Mouse (Mus musculus): ENCODE data around the gene Rxfp4. TPM values are rescaled to one million over a fixed set of nuclear protein-coding genes. Genes with fewer than 3 reads are reported as not detected.
A peak's percentile ranks its signal among the peaks of the same experiment; 100 is the strongest.

Gene Rxfp4
- total RNA-seq, 2 experiments from 2014 or later = not detected

DNA sequence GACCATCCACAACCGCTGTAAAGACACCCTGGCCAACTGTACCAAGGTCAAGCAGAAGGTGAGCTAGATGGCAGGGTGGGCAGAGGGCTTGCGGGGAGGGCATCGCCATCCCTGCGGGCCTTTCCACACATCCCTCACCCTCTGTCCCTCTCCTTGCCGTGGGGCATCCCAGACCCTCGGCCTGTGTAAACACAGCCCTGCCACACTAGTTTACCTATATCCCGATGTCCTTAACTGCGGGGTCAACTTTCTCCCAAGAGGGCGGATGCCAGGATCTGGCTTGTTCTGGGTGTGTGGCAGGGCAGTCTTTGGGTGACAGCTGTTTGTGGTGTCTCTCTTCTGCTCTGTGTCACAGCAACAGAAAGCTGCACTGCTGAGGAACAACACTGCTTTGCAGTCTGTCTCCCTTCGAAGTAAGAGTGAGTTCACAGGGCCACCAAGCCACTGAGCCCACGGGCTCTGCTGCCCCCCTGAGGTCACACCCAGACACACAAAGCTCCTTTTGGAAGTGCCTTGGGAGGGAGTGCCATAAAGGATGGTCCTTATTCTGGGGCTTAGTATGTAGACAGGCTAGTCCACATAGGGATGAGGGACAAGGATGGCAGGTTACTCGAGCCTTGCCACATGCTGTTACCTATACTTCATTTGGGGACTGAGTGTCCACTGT is 20.9 kb downstream of the Rxfp4 start:
- peak; percentile 50 for ATAC-seq (replicated peaks; ENCODE audit: low FRiP score, low TSS enrichment, poor library complexity, severe bottlenecking)

DNA sequence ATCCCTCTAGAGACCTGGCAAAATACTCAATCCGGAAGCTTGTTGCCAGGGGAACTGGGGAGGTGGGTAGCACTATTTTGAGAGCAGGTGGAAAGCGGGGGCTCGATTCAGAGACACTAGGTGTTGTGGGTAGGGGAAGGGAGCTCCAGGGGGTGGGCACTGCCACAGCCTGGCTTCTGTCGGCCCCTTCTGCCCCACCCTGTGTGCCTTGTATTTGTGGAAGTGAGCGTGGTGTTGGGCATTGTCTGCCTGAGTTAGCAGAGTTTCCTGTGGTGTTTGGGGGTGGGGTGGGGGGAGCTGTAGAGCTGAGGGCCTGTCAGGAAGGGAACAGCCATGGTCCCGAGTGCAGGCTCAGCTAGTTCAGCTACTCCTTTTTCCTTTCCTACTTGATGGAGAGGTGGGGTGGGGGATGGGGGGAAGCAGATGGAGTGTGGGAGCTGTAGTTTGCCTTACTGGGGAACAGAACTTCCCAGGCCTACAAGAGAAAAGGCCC is 22.0 kb downstream of the Rxfp4 start:
- no peak for ATAC-seq (replicated peaks; ENCODE audit: low FRiP score, low TSS enrichment, poor library complexity, severe bottlenecking)

DNA sequence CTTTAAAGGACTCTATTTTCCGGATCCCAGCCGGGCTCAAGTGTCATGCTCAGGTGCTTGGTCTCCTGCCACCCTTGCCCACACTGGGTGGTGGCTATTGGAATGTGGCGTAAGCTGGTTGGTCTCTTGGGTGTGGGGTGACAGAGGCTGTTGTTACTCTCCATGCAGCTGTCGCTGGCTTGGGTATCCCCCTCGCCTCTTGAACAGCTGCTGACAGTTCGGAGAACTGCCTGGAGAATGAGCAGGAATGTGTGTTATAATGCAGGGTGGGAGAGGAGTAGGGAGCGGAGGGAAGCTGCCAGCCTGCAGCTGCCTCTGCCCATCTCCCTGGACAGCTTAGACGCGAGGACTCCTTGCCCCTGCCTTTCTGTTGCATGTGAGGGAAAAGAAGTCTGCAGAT is 22.9 kb downstream of the Rxfp4 start:
- no peak for ATAC-seq (replicated peaks; ENCODE audit: low FRiP score, low TSS enrichment, poor library complexity, severe bottlenecking)

DNA sequence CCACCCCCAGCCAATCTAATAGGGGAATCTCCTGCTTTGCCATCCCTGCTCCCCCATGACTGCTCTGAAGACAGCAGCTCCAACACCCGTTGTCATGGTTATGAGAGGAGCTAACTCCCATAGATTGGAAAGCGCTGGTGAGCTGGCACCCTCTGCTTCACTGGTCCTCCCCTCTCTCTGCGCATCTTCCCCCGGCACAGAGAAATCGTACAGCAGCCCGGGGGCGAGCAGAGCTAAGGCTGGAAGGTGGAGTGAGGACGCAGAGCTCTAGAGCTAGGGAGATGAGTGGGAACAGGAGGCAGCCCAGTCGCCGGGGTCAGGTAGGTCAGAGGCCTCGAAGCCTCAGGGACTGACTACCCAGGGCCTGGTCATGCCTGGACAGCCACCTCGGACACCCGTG is 23.7 kb downstream of the Rxfp4 start:
- no peak for ATAC-seq (replicated peaks; ENCODE audit: low FRiP score, low TSS enrichment, poor library complexity, severe bottlenecking)

DNA sequence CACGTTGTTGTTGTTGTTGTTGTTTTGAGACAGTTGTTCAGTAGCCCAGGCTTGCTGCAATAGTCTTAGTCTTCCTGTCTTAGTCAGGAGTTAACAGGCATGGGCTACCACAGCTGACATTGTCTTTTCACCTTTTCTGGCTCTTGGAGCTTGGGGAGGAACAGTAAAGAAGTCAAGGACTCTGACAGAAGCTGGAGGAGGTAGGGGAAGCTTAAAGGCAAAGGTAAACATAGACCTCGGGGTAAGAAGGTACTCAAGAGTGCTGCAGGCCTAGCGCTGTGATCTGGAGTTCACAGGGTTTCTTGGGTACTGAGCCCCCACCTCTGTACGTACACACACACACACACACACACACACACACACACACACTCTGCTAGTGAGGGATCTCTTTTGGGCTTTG is 24.2 kb downstream of the Rxfp4 start:
- ATAC-seq (replicated peaks; ENCODE audit: low FRiP score, low TSS enrichment, poor library complexity, severe bottlenecking) = no peak

DNA sequence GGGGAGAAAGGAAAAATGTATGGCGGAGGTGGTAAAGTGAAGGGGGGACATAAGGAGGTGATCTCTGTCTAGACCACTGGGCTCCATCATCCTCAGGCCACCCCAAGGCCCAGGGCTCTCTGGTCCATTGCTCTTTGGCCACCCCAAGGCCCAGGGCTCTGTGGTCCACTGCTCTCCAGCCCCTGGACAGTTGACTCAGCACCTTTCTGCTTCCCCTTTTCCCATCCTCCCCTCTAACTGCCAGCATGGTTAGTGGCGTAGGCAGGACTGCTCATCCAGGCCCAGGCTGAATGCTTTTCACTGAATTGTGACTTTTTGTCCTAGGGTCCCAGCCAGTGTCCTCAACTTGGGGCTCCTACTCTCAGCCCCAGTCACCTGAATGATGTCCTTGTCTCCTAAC is 25.4 kb downstream of the Rxfp4 start:
- no peak for ATAC-seq (replicated peaks; ENCODE audit: low FRiP score, low TSS enrichment, poor library complexity, severe bottlenecking)

DNA sequence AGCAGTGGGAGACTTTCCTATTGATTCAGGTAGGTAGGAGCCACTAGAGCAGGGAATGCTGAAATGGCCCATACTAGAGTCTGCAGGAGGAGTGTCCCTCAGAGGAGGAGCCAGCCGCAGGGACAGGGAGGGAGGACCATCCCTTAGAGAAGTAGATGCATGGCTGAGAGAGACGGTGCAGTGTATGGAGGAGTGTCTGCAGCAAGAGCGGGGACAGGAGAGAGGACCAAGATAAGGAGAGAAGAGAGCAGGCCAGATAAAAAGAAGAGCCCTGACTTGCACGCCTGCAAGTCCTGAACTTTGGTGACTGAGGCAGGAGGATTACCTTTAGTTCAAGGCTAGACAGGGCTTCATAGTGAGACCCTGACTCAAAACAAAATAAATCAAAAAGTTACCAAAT is 25.8 kb downstream of the Rxfp4 start:
- ATAC-seq (replicated peaks; ENCODE audit: low FRiP score, low TSS enrichment, poor library complexity, severe bottlenecking) = peak; percentile 61

DNA sequence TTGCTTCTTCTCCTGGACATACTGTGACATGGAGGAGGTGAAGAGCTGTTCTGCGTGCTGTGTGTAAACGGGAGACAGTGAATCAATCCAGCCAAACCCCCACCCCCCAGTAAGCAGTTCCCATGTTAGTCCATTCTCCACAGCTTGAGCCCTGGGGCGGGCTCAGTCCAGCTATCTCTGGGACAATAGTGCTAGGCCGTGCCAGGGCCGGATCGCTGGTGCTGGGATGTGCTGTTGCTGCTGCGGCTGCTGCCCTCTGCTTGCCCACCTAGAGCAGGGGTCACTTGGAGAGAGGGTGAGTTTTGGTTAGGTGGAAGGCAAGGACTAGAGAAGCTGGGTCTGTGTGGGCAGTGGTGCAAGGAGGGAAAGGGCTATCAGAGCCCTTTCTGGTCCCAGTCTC is 26.6 kb downstream of the Rxfp4 start:
- no peak for ATAC-seq (replicated peaks; ENCODE audit: low FRiP score, low TSS enrichment, poor library complexity, severe bottlenecking)

DNA sequence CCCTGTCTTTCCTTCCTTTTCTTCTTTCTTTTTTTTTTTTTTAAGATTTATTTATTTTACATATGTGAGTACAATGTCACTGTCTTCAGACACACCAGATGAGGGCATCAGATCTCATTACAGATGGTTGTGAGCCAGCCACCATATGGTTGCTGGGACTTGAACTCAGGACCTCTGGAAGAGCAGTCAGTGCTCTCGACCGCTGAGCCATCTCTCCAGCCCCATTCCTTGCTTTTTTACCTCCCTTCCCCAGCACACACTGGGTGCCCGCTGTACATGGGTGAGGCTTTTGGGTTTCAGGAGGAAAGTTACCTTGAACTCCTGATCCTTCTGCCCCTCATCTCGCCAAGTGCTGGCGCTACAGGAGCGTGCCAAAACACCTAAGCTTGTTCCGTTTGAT is 27.4 kb downstream of the Rxfp4 start:
- no peak for ATAC-seq (replicated peaks; ENCODE audit: low FRiP score, low TSS enrichment, poor library complexity, severe bottlenecking)

DNA sequence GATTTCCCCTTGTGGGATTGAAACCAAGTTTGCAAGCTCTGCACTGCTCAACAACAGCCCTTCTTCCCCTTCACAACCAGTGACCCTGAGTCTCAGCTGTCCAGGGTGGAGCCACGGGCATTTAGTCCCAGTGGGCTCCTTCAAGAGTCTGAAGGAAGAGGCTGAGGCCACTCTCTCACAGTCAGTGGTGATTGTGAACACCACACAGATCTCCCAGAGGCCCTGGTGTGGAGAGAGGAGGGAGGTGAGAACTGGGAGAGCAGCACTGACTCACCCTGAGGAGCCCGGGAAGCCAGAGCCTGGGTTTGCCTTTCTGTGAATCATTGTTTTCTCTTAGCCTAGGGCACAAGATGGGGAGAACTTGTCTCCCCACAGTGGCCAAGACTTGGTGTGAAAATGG is 28.0 kb downstream of the Rxfp4 start:
- no peak for ATAC-seq (replicated peaks; ENCODE audit: low FRiP score, low TSS enrichment, poor library complexity, severe bottlenecking)

DNA sequence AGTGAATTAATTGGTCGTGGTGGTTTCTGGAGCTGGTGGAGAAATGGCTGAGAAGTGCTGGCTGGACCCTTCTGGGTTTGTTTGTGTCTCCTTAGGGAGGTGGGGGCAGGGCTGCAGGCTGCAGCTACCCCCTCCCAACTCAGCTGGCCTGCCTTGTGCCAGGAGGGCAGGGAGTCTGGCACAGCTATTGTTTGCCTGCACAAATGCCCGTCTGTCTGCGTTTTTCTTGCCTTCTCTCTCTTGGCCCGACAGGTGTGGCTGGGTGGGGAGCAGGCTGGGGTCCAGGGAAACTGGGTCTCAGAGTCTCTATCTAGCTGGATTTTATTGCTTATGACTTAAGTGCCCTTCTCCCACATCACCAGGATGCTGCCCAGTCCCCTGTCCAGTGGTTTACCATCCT is 28.6 kb downstream of the Rxfp4 start:
- no peak for ATAC-seq (replicated peaks; ENCODE audit: low FRiP score, low TSS enrichment, poor library complexity, severe bottlenecking)

DNA sequence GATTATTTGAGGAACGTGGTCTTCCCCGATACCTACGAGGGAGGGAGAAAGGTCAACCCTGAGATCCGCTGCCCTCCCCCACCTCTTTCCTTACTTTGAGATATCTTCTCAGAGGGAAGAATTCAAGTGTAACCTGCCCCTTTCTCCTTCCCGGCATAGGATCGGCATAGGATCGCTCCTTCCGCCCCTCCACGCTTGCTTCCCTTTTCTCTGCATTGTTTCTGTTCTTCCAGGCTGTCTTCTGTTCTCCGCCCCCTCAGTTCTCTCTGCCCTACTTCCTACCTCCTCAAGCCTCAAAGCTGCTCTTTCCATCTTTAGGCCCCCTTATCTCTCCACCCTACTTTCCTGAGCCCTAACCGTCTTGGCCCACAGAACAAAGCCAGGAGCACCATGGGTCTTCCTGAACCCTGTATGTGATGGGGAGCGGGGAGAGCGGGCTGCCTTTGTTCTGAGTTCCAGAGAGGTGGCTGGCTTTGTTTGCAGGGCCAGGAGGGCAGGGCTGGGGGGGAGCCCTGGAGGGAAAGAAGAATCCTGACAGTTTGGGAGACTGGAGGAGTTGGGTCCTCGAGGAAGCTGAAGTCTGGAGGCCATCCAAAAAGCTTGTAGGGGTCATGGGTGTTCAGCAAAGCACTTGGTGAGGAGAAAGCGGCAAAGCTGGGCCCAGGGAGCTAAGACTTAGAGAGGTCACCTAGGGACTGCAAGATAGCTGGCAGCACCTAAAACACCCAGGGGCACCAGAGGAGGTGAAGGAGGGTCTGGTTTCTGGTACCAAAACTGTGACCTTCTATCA is 29.4 kb downstream of the Rxfp4 start:
- ATAC-seq (replicated peaks; ENCODE audit: low FRiP score, low TSS enrichment, poor library complexity, severe bottlenecking) = 0 out of 2 replicates have a peak, but pooled peaks have one; percentile 10

DNA sequence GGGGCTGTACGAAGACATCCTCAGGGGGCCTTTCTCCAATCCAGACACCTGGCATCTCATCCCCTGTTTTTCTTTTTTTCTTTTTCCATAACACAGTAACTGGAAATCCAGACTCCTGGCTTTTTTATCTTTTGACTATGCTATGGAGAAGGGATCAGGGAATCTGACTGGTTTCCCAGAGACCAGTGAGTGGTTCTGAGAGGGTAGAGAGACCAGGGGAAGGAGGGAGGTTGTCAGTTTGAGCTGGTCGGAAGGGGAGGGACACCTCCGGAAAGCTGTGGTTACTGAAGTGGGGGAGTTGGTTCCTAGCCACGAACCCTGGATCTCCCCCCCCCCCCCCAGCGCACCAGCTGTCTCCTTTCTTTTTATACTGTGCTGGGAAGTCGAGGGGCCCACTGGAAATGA is 30.0 kb downstream of the Rxfp4 start:
- no peak for ATAC-seq (replicated peaks; ENCODE audit: low FRiP score, low TSS enrichment, poor library complexity, severe bottlenecking)

DNA sequence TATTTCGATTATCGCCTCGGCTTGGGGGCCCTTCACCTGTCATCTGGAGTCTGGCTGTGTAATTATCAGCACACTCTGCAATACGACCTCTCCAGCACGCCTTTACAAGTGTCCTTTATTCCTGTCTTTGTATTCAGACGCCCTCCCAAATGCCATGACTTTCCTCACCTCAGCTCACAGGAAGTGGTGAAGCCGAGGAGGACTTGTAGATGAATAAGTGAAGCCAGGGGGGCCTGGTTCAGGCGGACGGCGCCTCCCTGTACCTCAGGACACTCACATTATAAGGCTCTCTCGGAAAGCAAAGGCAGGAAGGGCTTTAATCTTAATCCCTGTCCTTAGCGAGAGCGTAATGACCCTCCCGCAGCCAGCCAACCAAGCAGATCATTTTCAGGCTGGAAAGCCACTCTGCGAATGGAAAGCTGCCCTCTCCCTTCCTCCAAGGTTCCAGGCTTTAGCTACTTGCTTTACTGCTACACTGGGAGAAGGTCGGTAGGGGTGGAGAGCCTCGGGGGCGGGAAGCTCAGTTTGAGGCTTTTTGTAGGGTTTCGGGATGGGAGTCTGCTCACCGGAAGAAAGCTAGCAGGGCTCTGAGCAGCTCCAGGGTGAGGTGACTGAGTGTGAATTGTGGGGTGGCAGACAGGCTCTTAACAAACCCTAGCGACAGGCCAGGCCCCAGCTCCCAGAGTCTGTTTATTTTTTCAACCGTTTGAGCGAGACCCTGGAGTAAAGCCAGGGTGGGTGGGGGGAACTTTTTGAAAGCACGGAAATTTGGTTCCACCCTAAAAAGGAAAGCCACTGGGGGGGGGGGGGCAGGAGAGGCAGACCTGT is 30.6 kb downstream of the Rxfp4 start:
- no peak for ATAC-seq (replicated peaks; ENCODE audit: low FRiP score, low TSS enrichment, poor library complexity, severe bottlenecking)

DNA sequence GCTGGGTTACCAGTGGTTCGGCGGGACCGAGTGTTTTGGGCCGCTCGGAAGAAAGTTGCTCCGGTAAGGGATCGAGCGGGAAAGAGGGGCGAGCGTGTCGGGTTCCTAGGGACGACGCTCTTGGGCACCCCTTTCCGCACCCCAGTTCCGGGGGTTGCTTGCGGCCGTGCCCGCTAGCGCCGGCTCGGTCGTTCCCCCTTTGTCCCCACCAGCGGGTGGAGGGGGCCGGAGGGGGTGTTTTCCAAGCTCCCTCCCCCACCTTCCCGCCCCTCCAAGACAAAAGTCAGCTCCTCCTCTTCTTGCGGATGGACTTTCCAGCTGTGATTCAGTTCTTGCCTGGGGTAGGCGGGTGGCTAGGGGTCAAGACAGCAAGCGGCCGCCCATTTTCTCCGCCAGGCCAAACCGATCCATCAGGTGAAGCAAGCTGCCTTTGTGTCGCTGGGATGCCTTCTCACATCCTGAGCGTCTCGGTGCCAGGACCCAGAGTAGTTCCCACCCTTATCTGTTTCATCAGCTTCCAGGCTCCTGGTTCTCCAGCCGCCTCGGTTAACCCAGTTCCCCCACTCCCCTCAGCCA is 31.3 kb downstream of the Rxfp4 start:
- ATAC-seq (replicated peaks; ENCODE audit: low FRiP score, low TSS enrichment, poor library complexity, severe bottlenecking) = no peak

DNA sequence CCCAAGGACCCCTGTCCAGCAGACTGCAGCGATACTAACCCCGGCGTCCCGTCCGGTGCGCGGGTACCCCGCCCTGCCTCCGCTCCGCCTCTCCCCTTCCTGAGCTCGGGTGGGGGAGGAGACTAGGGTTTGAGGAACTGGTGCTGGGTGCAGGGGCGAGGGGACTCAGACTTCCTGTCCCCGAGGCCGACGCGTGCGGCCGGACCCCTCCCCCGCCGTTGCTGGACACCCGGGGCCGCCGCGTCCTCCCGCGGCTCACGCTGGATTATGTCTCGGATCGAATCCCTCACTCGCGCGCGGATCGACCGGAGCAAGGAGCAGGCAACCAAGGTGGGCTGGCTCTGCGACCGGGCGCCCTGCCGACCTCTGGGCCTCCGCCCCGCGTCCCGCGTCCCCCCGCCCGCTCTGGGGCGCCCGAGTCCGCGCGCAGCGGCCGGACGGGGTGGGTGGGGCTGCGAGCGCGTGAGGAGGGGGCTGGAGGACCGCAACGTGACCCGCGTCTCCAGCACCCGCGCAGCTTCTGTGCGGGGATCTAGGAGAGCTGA is 31.9 kb downstream of the Rxfp4 start:
- ATAC-seq (replicated peaks; ENCODE audit: low FRiP score, low TSS enrichment, poor library complexity, severe bottlenecking) = peak; percentile 50

DNA sequence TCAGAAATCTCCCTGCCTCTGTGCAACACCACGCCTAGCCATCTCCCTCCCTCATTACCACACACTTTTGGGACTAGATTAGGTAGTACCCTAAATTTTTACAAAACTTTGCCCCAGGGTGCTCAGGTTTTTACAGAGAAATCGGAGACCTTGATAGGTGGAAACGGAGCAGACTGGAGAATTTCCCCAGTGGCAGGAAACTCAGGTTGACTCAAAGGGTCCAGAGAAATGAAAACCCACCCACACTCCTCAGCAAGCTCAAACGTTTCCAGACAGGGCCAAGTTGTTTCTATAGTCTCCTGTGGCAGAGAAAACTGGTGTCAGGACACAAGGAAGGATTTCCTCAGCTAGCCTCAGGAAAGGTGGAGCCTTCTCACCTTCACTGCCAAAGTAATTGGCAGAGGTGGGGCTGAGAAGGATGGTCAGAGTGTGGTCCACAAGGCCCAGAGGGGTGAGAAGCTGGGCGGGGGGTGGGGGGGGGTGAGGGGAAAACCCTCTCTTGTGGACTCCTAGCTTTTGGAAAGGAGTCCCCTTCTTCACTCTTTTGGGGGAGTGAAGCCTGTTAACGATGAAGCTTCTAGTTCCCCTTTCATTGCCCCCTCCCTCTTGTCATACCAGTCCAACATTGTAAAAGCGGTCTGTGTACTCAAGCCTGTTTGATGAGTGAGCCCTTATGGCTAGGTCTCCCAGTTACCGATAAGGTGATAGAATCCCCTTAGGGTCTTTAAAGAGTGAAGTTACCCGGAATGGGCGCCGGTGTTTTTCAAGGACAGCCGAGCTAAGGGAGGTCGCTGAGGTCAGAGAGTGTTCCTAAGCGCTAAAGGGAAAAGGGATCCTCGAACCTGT is 32.6 kb downstream of the Rxfp4 start:
- ATAC-seq (replicated peaks; ENCODE audit: low FRiP score, low TSS enrichment, poor library complexity, severe bottlenecking) = no peak

DNA sequence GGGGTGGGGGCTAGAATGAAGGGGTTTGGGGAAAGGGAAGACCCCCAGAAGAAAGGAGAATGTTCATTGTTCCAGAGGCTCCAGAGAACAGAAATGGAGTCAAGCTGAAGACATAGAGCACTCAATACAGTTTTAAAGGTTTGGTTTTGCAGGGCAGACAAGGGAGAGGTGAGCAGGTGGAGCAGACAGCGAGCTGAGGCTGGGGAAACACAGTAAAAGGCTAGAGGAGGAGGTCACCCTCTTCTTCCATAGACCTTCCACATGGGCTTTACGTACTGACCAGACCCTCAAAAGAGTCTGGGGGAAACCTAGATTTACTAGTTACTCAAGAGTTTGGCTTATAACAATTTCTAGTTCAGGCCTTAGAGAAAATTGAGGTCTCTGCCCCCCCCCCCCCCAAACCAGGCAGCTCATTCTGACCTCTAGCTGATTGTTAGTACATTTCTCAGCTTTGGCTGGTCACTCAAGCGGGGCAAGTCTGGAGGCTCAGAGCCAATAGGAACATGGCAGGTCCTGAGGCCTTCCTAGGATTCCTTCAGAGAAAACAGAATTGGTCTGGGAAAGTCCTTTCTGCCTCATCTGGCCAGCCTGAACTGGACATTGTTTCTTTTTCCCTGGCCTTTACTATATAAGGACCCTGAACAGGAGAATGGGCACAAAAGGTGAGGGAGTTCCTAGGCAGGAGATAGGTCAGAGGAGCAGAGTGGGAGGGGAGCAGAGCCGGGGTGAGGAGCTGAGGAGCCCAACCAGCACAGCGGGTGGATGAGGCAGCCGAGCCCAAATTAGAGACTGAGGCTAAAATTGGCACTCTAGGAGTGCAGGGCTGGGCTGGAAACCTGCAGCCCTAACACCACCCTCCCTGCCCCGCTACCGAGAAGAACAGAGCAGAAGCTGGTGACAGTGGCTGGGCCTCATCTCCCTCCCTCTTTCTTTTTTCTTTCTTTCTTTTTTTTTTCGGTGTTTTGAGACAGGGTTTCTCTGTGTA is 33.5 kb downstream of the Rxfp4 start:
- ATAC-seq (replicated peaks; ENCODE audit: low FRiP score, low TSS enrichment, poor library complexity, severe bottlenecking) = no peak

Data from megakaryocyte-erythroid progenitor cell, adult 5-6 weeks (primary cell).